Mouse (Mus musculus): ENCODE results near the gene Cpvl. TPM values are rescaled to one million over a fixed set of nuclear protein-coding genes. Genes with fewer than 3 reads are reported as not detected.

Gene Cpvl
- polyA plus RNA-seq, 1 experiment from 2014 or later: not detected

GRCm38 (mm10) chr6:53950876-53951275 lies 27.6 kb downstream of the Cpvl start:
- Histone ChIP-seq H3K36me3 (no peaks in the 10 kb centered on the region), H3K4me3 (no peak overlapping the region), H3K27ac (replicated peaks) (no peak overlapping the region), H3K9ac (no peak overlapping the region), H3K27me3 (no peaks in the 10 kb centered on the region), H3K4me2 (no peak overlapping the region), H3K9me3 (no peaks in the 10 kb centered on the region), H3K4me1 (replicated peaks) (peaks cover 19% of the 10 kb centered on the region)
- WGBS: 61% methylated on average over 9 of the region's 9 CpGs
- ATAC-seq (ENCODE audit: low read depth): no peak

GRCm38 (mm10) chr6:53948388-53949035 lies 30.0 kb downstream of the Cpvl start:
- WGBS: 35% methylated on average over 4 of the region's 4 CpGs
- Histone ChIP-seq H3K4me1 (replicated peaks) (peaks cover 19% of the 10 kb centered on the region), H3K9ac (no peak overlapping the region), H3K9me3 (no peaks in the 10 kb centered on the region), H3K27me3 (no peaks in the 10 kb centered on the region), H3K4me3 (no peak overlapping the region), H3K27ac (replicated peaks) (no peak overlapping the region), H3K4me2 (no peak overlapping the region), H3K36me3 (no peaks in the 10 kb centered on the region)
- ATAC-seq (ENCODE audit: low read depth): no peak

DNA sequence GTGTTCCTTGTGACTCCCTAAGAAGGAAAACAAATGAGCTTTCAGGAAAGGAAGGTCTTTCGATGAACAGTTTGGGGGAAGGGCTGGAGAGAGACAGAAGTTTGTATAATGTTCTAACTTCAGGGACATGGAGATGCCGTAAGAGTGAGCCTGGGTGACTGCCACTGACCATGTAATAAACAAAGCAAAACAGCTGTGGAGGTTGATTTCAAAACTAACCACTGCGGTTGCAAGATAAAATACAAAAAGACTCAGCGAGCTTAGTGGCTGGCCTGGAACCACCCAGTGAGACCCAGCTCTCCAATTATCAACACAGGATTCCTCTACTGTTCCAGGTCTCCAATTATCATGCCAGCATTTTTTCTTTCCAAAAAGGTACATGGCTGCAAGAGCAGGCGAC lies 33.6 kb downstream of the Cpvl start:
- Histone ChIP-seq H3K4me1 (replicated peaks) (peaks cover 4% of the 10 kb centered on the region; the same call in 1 of the 2 replicates), H3K36me3 (no peaks in the 10 kb centered on the region), H3K9ac (no peak overlapping the region), H3K9me3 (no peaks in the 10 kb centered on the region), H3K27me3 (no peaks in the 10 kb centered on the region), H3K4me2 (no peak overlapping the region), H3K4me3 (no peak overlapping the region), H3K27ac (replicated peaks) (no peak overlapping the region)
- 86% methylated on average over 5 of the region's 5 CpGs for WGBS
- no peak for ATAC-seq (ENCODE audit: low read depth)

DNA sequence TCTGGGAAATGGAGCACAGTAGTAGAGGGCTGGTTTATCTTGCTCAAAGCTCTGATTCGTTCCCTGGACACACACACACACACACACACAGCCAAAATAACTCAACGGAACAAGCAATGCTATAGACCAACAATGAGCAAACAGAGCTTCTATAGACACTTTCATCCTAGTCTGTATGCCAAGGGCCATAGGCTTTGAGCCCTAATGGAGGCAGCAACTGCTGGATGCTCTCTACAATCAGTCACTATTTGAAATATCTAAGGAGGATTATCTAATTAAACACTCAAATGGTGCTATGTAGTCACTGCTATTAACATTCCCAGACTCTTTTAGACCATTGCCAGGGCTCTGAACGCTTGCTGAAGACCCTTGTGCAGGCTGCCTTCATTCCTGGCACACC lies 34.1 kb downstream of the Cpvl start:
- H3K36me3 ChIP-seq: no peaks in the 10 kb centered on the region
- H3K9ac ChIP-seq: no peak overlapping the region
- no peaks in the 10 kb centered on the region for H3K27me3 ChIP-seq
- no peak for ATAC-seq (ENCODE audit: low read depth)
- WGBS: 76% methylated on average over 3 of the region's 3 CpGs
- no peaks in the 10 kb centered on the region for H3K9me3 ChIP-seq
- no peak overlapping the region for H3K4me2 ChIP-seq
- peaks cover 5% of the 10 kb centered on the region; the same call in 1 of the 2 replicates for H3K4me1 ChIP-seq (replicated peaks)
- H3K27ac ChIP-seq (replicated peaks): no peak overlapping the region
- no peak overlapping the region for H3K4me3 ChIP-seq

- Histone ChIP-seq H3K36me3 (no peaks in the 10 kb centered on the region), H3K9me3 (no peaks in the 10 kb centered on the region), H3K4me1 (replicated peaks) (peaks cover 12% of the 10 kb centered on the region), H3K27ac (replicated peaks) (no peak overlapping the region), H3K27me3 (no peaks in the 10 kb centered on the region), H3K4me3 (no peak overlapping the region), H3K4me2 (no peak overlapping the region), H3K9ac (no peak overlapping the region)
- 74% methylated on average over 7 of the region's 7 CpGs for WGBS
- ATAC-seq (ENCODE audit: low read depth): no peak
These were observed 36.2 kb downstream of the Cpvl start for GRCm38 (mm10) chr6:53942190-53942831.

DNA sequence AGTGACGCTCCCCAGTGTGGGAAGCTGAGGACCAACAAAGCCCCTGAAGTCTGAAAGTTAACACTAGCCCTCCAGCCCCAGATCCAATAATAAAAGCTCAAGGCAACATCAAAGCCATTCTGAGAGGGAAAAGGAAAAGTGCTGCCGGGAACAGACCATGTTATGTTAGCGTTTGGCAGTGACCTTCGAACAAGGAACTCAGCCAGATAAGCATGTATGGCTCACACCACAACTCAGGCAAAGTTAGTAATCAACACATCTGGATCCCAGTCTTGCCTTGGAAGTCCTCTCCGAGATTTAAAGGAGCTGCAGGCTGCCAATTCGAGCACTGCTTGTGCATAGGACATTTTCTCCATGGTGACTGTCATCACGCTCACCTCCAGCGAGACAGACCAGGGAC lies 38.7 kb downstream of the Cpvl start:
- no peaks in the 10 kb centered on the region for H3K9me3 ChIP-seq
- 48% methylated on average over 8 of the region's 8 CpGs for whole genome bisulfite sequencing
- H3K36me3 ChIP-seq: no peaks in the 10 kb centered on the region
- no peak overlapping the region for H3K4me3 ChIP-seq
- no peaks in the 10 kb centered on the region for H3K27me3 ChIP-seq
- no peak overlapping the region for H3K4me2 ChIP-seq
- H3K27ac ChIP-seq (replicated peaks): no peak overlapping the region
- H3K9ac ChIP-seq: no peak overlapping the region
- ATAC-seq (ENCODE audit: low read depth): no peak
- peaks cover 12% of the 10 kb centered on the region for H3K4me1 ChIP-seq (replicated peaks)

- Histone ChIP-seq H3K27ac (replicated peaks) (no peak overlapping the region), H3K9me3 (no peaks in the 10 kb centered on the region), H3K9ac (no peak overlapping the region), H3K27me3 (no peaks in the 10 kb centered on the region), H3K4me2 (no peak overlapping the region), H3K4me1 (replicated peaks) (peaks cover 12% of the 10 kb centered on the region), H3K36me3 (no peaks in the 10 kb centered on the region), H3K4me3 (no peak overlapping the region)
- ATAC-seq (ENCODE audit: low read depth): no peak
- WGBS: 12% methylated on average over 3 of the region's 3 CpGs
These were observed 39.5 kb downstream of the Cpvl start for GRCm38 (mm10) chr6:53938942-53939341.

GRCm38 (mm10) chr6:53937143-53938134 lies 41.0 kb downstream of the Cpvl start:
- WGBS: 77% methylated on average over 15 of the region's 15 CpGs
- Histone ChIP-seq H3K9ac (no peak overlapping the region), H3K27me3 (no peaks in the 10 kb centered on the region; the same call in 1 of the 2 replicates), H3K4me3 (no peak overlapping the region), H3K4me1 (replicated peaks) (peaks cover 12% of the 10 kb centered on the region), H3K27ac (replicated peaks) (no peak overlapping the region), H3K4me2 (no peak overlapping the region), H3K36me3 (no peaks in the 10 kb centered on the region), H3K9me3 (no peaks in the 10 kb centered on the region)
- no peak for ATAC-seq (ENCODE audit: low read depth)

DNA sequence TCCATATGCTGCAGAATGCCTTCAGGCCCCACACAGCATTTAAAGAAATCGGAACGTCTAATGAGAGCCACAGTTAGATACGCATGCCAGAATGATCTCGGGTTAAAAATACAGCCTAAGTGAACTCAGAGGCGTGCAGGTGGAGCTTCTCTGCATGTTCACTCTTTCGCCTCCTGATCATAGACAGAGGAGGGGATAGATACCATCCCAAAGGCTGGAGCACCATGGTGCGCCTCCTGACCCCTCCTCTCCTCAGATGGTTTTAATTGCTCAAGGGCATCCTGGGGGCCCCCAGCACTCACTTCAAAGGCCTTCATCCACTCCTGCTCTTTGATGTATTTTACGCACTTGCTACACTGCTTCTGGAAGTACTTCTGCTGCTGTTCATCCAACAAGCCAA lies 46.9 kb downstream of the Cpvl start:
- 44% methylated on average over 8 of the region's 8 CpGs for WGBS
- ATAC-seq (ENCODE audit: low read depth): no peak
- H3K9me3 ChIP-seq: no peaks in the 10 kb centered on the region
- H3K9ac ChIP-seq: no peak overlapping the region
- no peaks in the 10 kb centered on the region; the same call in 1 of the 2 replicates for H3K4me1 ChIP-seq (replicated peaks)
- no peaks in the 10 kb centered on the region for H3K36me3 ChIP-seq
- H3K4me3 ChIP-seq: no peak overlapping the region
- H3K27ac ChIP-seq (replicated peaks): no peak overlapping the region
- H3K27me3 ChIP-seq: no peaks in the 10 kb centered on the region; the same call in 1 of the 2 replicates
- no peak overlapping the region for H3K4me2 ChIP-seq

GRCm38 (mm10) chr6:53929858-53930257 lies 48.6 kb downstream of the Cpvl start:
- Histone ChIP-seq H3K4me2 (no peak overlapping the region), H3K27ac (replicated peaks) (no peak overlapping the region), H3K4me1 (replicated peaks) (no peaks in the 10 kb centered on the region; the same call in 1 of the 2 replicates), H3K9me3 (no peaks in the 10 kb centered on the region), H3K27me3 (no peaks in the 10 kb centered on the region; the same call in 1 of the 2 replicates), H3K36me3 (no peaks in the 10 kb centered on the region), H3K9ac (no peak overlapping the region), H3K4me3 (no peak overlapping the region)
- no peak for ATAC-seq (ENCODE audit: low read depth)
- WGBS: 78% methylated on average over 4 of the region's 4 CpGs

GRCm38 (mm10) chr6:53926197-53926596 lies 52.3 kb downstream of the Cpvl start:
- 90% methylated on average over 2 of the region's 2 CpGs for WGBS
- Histone ChIP-seq H3K27ac (replicated peaks) (no peak overlapping the region), H3K4me1 (replicated peaks) (no peaks in the 10 kb centered on the region; the same call in 1 of the 2 replicates), H3K36me3 (no peaks in the 10 kb centered on the region), H3K4me3 (no peak overlapping the region), H3K4me2 (no peak overlapping the region), H3K9ac (no peak overlapping the region), H3K9me3 (no peaks in the 10 kb centered on the region), H3K27me3 (no peaks in the 10 kb centered on the region)
- no peak for ATAC-seq (ENCODE audit: low read depth)

DNA sequence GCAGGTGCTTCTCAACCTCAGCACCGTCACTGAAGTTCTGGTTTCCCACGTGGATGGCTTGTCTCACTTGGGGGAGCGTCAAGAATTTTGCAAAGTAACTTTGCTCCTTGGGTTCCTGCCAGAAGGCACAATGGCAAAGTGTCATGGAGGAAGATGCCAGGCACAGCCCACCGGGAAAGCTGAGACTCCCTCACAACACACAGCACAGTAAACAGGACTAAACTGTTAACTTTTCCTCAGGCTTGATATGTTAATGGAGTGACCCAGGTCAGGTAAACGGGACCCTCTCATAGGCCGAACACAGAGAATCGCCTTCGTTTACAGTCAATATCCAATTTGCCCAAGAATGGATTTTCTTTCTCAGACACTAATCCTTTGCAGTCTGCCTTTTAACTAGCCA lies 53.3 kb downstream of the Cpvl start:
- no peak for ATAC-seq (ENCODE audit: low read depth)
- no peak overlapping the region for H3K27ac ChIP-seq (replicated peaks)
- H3K4me2 ChIP-seq: no peak overlapping the region
- H3K9me3 ChIP-seq: no peaks in the 10 kb centered on the region
- 61% methylated on average over 8 of the region's 8 CpGs for WGBS
- no peaks in the 10 kb centered on the region for H3K27me3 ChIP-seq
- no peak overlapping the region for H3K9ac ChIP-seq
- no peaks in the 10 kb centered on the region for H3K36me3 ChIP-seq
- H3K4me1 ChIP-seq (replicated peaks): no peaks in the 10 kb centered on the region
- H3K4me3 ChIP-seq: no peak overlapping the region

All from neural tube, embryonic 13.5 days (tissue).